Mouse (Mus musculus) ES-E14 (cell line): Measurements from ENCODE around the gene Cyp2r1.

ENCODE experiments used
- CHD2 ChIP-seq: IDR thresholded peaks from 2 replicates; pipeline ENCODE4 v1.6.1; 2014; ENCODE audit warnings: mild to moderate bottlenecking, low read depth, low read length, inconsistent platforms
- MAFK ChIP-seq: IDR thresholded peaks from 2 replicates; pipeline ENCODE4 v1.6.1; 2014; ENCODE audit warnings: mild to moderate bottlenecking, low read depth, low read length, inconsistent platforms; ENCODE audit not compliant: insufficient read depth
- ZNF384 ChIP-seq: IDR thresholded peaks from 2 replicates; pipeline ENCODE4 v1.6.1; 2012; ENCODE audit warnings: low read depth, low read length, inconsistent platforms

GRCm38 (mm10) chr7:114580426-114580825 is 17.7 kb upstream of the Cyp2r1 start:
- TF ChIP-seq ZNF384 (no peak), CHD2 (no peak), MAFK (no peak)
